Mouse (Mus musculus): Measurements from ENCODE around the gene Pigs.
A peak's percentile ranks its signal among the peaks of the same experiment; 100 is the strongest.

Gene Pigs

DNA sequence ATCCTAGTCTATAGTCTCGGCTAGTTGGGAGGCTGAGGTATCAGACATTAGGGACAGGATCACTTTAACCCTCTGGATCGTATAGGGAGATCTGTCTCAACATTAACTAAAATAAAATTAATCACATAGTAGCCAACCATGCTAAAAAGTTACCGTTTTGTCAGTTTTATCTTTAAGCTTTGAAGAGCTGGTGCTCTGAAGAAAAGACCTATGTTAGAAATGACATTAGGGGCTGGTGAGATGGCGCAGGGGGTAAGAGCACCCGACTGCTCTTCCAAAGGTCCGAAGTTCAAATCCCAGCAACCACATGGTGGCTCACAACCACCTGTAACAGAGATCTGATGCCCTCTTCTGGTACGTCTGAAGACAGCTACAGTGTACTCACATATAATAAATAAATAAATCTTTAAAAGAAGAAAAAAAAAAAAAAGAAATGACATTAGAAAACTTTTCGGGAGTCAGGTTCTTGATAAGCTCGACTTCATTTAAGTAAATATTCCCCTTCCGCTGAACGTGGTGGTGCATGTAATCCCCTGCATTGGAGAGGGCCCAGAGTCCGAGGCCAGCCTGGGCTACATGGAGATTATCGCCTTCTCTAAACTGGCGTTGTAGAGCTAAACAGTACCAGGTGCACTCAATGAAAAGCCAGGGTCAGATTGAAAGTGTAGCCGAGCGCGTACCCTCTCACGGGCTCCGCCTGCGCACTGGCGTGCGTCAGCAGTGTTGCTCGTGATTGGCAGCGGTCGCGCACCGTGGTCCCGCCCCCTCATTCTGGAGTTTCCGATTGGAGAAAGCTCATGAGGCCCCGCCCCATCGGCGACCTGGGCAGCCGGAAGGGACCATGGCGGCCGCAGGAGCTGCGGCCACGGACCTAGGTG is at the start of gene Pigs:
Pigs (plus strand) TSS at position 782 of the 878 bp plus-strand sequence.
- DNase-seq (ENCODE audit: low read depth, low spot score), result peak; percentile 90

GRCm38 (mm10) chr11:78278853-78279252 is 49.4 kb upstream of the Pigs start:
- no peak for DNase-seq (ENCODE audit: low read depth, low spot score)

GRCm38 (mm10) chr11:78279586-78279985 is 48.6 kb upstream of the Pigs start:
- no peak for DNase-seq (ENCODE audit: low read depth, low spot score)

- no peak for DNase-seq (ENCODE audit: low read depth, low spot score)
Measured at GRCm38 (mm10) chr11:78289146-78289763, 39.0 kb upstream of the Pigs start.

DNA sequence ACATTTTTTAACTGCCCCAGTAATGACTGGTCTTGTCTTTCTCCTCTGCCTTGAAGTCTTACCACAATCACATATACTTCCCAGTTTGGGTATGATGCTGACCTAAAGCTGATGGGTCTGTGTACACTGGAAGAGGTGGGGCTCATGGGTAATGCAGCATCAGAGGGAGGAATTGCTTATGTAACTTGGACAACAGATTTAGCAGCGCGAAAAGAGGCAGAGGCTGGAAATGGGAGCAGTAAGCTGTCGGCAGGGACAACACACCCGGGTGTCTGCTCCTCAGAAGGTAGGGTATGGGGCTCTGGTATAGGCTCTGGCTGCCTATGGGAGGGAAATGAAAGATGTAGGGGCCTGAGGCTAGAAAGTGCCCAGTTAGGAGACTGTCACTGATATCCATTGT is 37.6 kb upstream of the Pigs start, which contains the start of gene BC030499:
BC030499 (plus strand) TSS at position 188 of the 400 bp plus-strand sequence.
- DNase-seq (ENCODE audit: low read depth, low spot score), result no peak

- no peak for DNase-seq (ENCODE audit: low read depth, low spot score)
Measured at GRCm38 (mm10) chr11:78294585-78294984, 33.6 kb upstream of the Pigs start.

GRCm38 (mm10) chr11:78300917-78301316 is 27.3 kb upstream of the Pigs start:
- no peak for DNase-seq (ENCODE audit: low read depth, low spot score)

GRCm38 (mm10) chr11:78301357-78302084 is 26.7 kb upstream of the Pigs start, which contains the start of gene Spag5:
TSS of gene Spag5 (plus strand) at chr11:78301529.
- peak; percentile 84 for DNase-seq (ENCODE audit: low read depth, low spot score)

DNA sequence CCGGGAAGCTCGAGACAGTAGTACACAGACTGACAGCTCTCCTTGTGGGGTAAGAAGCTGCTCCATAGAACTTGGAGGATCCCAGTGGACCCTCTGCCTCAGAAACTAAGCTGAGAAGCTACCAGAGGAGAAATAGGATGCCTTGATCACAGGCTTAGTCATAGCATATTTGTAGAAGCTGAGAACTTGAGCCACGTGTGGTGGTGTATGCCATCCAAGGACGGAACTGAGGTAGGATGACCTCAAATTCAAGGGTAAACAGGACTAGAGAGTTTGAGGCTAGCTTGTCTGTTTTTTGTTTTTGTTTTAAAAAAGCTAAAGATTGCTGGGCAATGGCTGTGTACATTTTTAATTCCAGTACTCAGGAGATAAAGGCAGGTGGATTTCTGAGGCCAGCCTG is 22.9 kb upstream of the Pigs start:
- DNase-seq (ENCODE audit: low read depth, low spot score), result no peak

DNA sequence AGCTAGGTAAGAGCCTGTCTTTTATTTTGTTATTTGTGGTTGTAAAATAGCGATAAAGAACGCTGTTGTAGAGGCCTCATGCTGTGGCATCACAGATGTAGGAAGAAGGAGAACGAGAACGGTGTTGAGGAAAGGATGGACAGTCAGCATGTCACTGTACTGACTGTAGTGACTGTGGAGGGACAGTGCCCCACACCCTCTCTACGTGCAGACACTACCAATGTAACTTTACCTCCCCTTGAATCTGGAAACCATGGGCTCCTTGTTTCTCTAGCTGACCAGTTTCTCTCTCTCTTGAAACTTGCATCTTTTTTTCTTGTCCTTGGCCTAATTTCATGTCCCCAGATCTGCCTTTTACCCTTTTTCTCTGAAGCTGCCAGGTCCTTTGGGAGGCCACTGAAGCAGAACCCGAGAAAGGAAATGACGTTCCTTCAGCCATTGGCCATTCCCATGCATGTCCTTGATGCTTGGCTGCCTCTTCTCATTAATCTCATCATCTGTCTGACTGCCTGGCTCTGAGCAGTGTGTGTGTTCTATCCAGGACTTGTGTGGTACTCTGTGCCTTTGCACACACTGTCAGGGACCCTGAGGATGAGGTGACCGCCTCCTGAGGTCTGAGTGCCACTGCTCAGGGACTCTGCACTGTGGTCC is 17.2 kb upstream of the Pigs start:
- no peak for DNase-seq (ENCODE audit: low read depth, low spot score)

- no peak for DNase-seq (ENCODE audit: low read depth, low spot score)
Measured at GRCm38 (mm10) chr11:78313662-78314061, 14.6 kb upstream of the Pigs start.

DNA sequence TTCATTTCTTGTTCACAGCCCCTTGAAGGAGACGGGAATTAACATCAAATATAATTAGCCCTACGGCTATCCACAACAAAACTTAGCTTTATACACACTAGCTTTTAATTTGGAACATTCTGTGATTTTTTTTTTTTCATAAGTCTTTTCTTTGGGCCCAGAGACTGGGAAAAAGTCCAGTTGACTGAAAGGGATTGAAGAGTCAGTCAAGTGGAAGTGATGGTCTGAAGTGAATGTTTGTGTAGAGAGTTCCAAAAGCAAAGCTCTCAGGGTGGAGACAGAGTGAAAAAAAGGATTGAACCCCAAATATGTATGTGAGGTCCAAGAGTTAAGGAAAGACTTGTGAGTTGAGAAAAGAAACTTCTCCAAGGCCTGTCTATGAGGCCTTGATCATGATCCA is 9.8 kb upstream of the Pigs start:
- DNase-seq (ENCODE audit: low read depth, low spot score), result no peak

GRCm38 (mm10) chr11:78322076-78322831 is 6.0 kb upstream of the Pigs start:
- no peak for DNase-seq (ENCODE audit: low read depth, low spot score)

GRCm38 (mm10) chr11:78322860-78323259 is 5.4 kb upstream of the Pigs start, which contains the start of gene Aldoc:
TSS of gene Aldoc (plus strand) at chr11:78322968.
- DNase-seq (ENCODE audit: low read depth, low spot score), result peak; percentile 62

DNA sequence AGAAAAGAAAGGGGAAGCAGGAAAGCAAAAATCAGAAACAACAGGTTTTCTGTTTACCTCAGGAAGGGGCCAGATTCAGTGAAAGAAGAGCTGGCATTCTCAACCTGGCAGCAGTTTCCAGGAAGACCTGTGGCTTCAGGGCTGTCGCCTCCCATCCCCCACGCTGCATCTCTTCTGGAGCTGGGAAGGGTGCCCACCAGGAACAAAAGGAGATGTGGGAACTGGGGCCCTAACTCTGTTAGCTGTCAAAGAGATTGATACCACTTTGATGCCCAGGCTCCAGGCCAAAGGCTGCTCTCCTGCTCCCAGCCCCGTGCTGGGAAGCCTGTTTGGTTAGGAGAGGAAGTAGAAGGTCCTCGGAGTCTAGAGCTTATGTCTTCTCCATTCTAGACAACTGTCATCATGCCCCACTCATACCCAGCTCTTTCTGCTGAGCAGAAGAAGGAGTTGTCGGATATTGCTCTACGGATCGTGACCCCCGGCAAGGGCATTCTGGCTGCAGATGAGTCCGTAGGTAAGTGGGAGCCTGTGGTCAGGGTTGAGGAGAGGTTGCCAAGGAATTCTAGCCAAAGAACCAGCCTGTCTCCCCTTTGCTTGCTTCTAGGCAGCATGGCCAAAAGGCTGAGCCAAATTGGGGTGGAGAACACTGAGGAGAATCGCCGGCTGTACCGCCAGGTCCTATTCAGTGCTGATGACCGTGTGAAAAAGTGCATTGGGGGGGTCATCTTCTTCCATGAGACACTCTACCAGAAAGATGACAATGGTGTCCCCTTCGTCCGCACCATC is 4.0 kb upstream of the Pigs start:
- DNase-seq (ENCODE audit: low read depth, low spot score), result no peak

GRCm38 (mm10) chr11:78324965-78325364 is 3.2 kb upstream of the Pigs start:
- DNase-seq (ENCODE audit: low read depth, low spot score), result no peak

- no peak for DNase-seq (ENCODE audit: low read depth, low spot score)
Measured at GRCm38 (mm10) chr11:78327215-78327614, 1.0 kb upstream of the Pigs start.

DNA sequence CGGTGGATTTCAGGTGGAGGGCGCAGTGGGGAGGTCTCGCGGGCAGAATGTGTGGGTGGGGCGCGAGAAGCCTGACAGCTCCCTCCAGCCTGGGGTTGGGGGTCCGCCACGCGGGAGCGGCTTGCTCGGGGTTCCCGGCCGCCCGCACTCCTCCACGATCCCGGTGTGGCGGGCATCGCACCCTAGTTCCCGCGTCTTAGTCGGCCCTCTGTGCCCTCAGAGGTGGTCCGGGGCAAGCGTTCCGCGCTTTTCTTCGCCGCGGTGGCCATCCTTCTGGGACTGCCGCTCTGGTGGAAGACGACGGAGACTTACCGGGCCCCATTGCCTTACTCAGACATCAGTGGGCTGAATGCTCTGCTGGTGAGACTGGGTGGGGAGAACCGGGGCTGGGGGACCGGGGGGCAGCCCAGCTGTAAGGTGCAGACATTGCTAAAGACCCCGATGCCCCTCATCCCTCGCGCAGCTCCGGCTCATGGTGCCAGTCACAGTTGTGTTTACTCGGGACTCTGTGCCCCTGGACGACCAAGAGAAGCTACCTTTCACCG is 369 bp downstream of the Pigs start:
- no peak for DNase-seq (ENCODE audit: low read depth, low spot score)

- DNase-seq (ENCODE audit: low read depth, low spot score), result no peak
Measured at GRCm38 (mm10) chr11:78332676-78333075, 4.5 kb downstream of the Pigs start.

GRCm38 (mm10) chr11:78333992-78334391 is 5.8 kb downstream of the Pigs start:
- DNase-seq (ENCODE audit: low read depth, low spot score), result no peak

Measured in c-Kit-negative CD71-positive TER-119-positive erythroid progenitor cells, embryonic 14.5 days (primary cell).